Mouse (Mus musculus) ES-Bruce4 (cell line): ENCODE measurements at regions not wholly inside any gene's neighbourhood (a gene's known extent, or its start where the extent isn't known, plus 50 kb on each side); places are given as distances from the start of the nearest gene placed in this dataset.

Source experiments
- H3K27ac ChIP-seq: 2 replicates; pipeline ENCODE4 v1.5.1; 2012; ENCODE audit warnings: low read length, inconsistent platforms; ENCODE audit not compliant: insufficient read depth
- H3K27me3 ChIP-seq: 2 replicates; pipeline ENCODE4 v1.6.1; 2012; ENCODE audit warnings: mild to moderate bottlenecking, low read length, inconsistent platforms; ENCODE audit not compliant: control insufficient read depth, poor library complexity, insufficient read depth, severe bottlenecking
- H3K36me3 ChIP-seq: 2 replicates; pipeline ENCODE4 v1.6.1; 2012; ENCODE audit warnings: inconsistent platforms, mild to moderate bottlenecking, low read length, moderate library complexity; ENCODE audit not compliant: control insufficient read depth, poor library complexity, insufficient read depth, severe bottlenecking
- H3K4me1 ChIP-seq: one replicate; pipeline ENCODE4 v1.8.1; 2011; ENCODE audit warnings: low read length; ENCODE audit not compliant: control insufficient read depth, insufficient read depth
- H3K4me3 ChIP-seq: 2 replicates; pipeline ENCODE4 v1.5.1; 2011; ENCODE audit warnings: low read depth, mild to moderate bottlenecking, low read length
- H3K9ac ChIP-seq: 2 replicates; pipeline ENCODE4 v1.6.1; 2012; ENCODE audit warnings: low read depth, mild to moderate bottlenecking, inconsistent platforms; ENCODE audit not compliant: poor library complexity, severe bottlenecking
- H3K9me3 ChIP-seq: replicated peaks from 2 replicates; pipeline ENCODE4 v1.6.1; 2012; ENCODE audit warnings: mild to moderate bottlenecking, low read length, inconsistent platforms; ENCODE audit not compliant: control insufficient read depth, poor library complexity, insufficient read depth, severe bottlenecking
- CTCF ChIP-seq: IDR thresholded peaks from one replicate; pipeline ENCODE4 v1.8.1; 2011; ENCODE audit warnings: low read depth, low read length
- EP300 ChIP-seq: IDR thresholded peaks from 2 replicates; pipeline ENCODE4 v1.6.1; 2011; ENCODE audit warnings: low read depth, low read length; ENCODE audit not compliant: insufficient read depth
- POLR2A ChIP-seq: IDR thresholded peaks from one replicate; pipeline ENCODE4 v1.8.1; 2011; ENCODE audit warnings: low read length; ENCODE audit not compliant: insufficient read depth

DNA sequence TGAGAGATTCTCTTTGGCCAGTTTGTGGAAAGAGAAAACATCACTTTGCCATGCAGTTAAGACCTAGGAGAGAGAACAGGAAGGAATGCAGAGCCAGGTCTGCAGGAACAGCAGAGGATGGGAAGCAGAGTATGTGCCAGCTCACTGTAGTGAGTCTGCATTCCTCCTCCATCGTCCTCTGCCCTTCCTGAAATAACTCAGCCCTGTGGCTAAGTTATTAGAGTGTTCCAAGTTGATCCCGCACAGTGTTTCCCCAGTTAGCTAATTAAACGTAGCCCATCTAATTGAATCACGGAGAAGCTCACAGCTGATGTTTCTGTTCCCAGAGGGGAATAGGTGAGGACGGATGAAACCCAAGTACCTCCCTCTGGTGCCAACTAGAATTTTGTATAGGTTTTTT lies 142.3 kb upstream of the Rack1 start:
- no peaks in the 10 kb centered on the region; the same call in none of the 2 replicates for H3K27me3 ChIP-seq
- no peak for TF ChIP-seq POLR2A
- TF ChIP-seq EP300, result no peak
- no peak for TF ChIP-seq CTCF

DNA sequence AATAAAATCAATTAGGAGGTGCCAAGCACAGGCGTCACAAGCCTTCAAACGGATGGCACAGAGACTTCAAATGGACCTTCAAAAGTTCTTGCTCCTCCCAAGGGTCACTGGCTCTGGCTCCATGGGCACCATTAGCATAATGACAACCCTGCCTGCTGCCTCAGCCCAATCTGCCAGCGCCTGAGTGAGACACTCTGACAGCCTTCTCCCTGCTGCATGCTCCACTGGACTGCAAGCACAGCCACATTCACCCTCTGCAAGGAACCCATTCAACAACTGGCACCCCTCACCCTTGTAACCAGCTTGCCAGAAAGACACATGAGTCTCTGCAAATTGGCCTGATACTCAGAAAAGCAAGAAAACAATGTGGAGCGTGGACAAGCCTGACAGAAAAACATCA lies 138.5 kb upstream of the Rack1 start:
- H3K4me1 ChIP-seq, result no peaks in the 10 kb centered on the region
- H3K36me3 ChIP-seq, result no peaks in the 10 kb centered on the region
- no peak overlapping the region for H3K4me3 ChIP-seq
- no peak for TF ChIP-seq EP300
- no peak for TF ChIP-seq POLR2A
- TF ChIP-seq CTCF, result no peak
- no peaks in the 10 kb centered on the region for H3K9me3 ChIP-seq
- no peak overlapping the region for H3K9ac ChIP-seq
- no peaks in the 10 kb centered on the region; the same call in 1 of the 2 replicates for H3K27me3 ChIP-seq
- H3K27ac ChIP-seq, result no peak overlapping the region

More for the DNA sequence above, 142.3 kb upstream of the Rack1 start:
- no peak overlapping the region for H3K4me3 ChIP-seq
- no peaks in the 10 kb centered on the region for H3K36me3 ChIP-seq
- H3K9me3 ChIP-seq, result no peaks in the 10 kb centered on the region
- no peak overlapping the region for H3K27ac ChIP-seq
- no peaks in the 10 kb centered on the region for H3K4me1 ChIP-seq
- no peak overlapping the region for H3K9ac ChIP-seq

GRCm38 (mm10) chr11:48684781-48685314 lies 115.3 kb upstream of the Rack1 start:
- Histone ChIP-seq H3K36me3 (no peaks in the 10 kb centered on the region), H3K27me3 (no peaks in the 10 kb centered on the region), H3K9ac (no peak overlapping the region), H3K9me3 (no peaks in the 10 kb centered on the region), H3K27ac (no peak overlapping the region), H3K4me3 (no peak overlapping the region), H3K4me1 (no peaks in the 10 kb centered on the region)
- TF ChIP-seq CTCF (no peak), EP300 (no peak), POLR2A (no peak)

DNA sequence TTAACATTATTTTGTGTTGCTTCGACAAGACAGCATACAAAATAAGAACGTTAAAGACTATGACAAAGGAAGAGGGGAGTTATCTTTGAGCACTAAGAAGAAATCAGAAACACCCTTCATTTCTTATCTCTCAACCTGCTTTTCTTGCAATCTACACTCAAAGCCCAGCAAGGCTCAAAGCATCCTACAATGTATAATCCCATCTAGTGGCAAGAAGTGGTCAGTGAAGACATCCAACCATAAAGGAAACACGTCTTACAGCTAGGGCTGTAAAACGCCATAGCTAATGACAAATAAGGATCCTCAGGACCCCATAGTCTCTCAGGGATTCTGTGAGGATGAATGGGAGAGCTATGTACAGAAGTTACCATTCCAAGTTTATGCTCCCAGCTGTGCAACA lies 110.1 kb upstream of the Rack1 start:
- no peak overlapping the region for H3K4me3 ChIP-seq
- H3K36me3 ChIP-seq, result no peaks in the 10 kb centered on the region
- H3K4me1 ChIP-seq, result no peaks in the 10 kb centered on the region
- no peak overlapping the region for H3K27ac ChIP-seq
- H3K27me3 ChIP-seq, result no peaks in the 10 kb centered on the region; the same call in 1 of the 2 replicates
- no peak overlapping the region for H3K9ac ChIP-seq
- TF ChIP-seq EP300 (no peak), POLR2A (no peak), CTCF (no peak)
- no peaks in the 10 kb centered on the region for H3K9me3 ChIP-seq

- no peak for TF ChIP-seq EP300
- TF ChIP-seq POLR2A, result no peak
- no peak for TF ChIP-seq CTCF
- no peaks in the 10 kb centered on the region for H3K4me1 ChIP-seq
These were observed 103.8 kb upstream of the Rack1 start for GRCm38 (mm10) chr11:48696352-48696751.

GRCm38 (mm10) chr11:48697191-48697590 lies 102.9 kb upstream of the Rack1 start:
- Histone ChIP-seq H3K4me3 (no peak overlapping the region), H3K27me3 (no peaks in the 10 kb centered on the region; the same call in 1 of the 2 replicates), H3K9me3 (peaks cover 27% of the 10 kb centered on the region), H3K9ac (no peak overlapping the region), H3K36me3 (no peaks in the 10 kb centered on the region), H3K4me1 (no peaks in the 10 kb centered on the region), H3K27ac (no peak overlapping the region)
- TF ChIP-seq EP300, result no peak
- TF ChIP-seq POLR2A, result no peak
- no peak for TF ChIP-seq CTCF

More at GRCm38 (mm10) chr11:48696352-48696751, 103.8 kb upstream of the Rack1 start:
- Histone ChIP-seq H3K9me3 (peaks cover 20% of the 10 kb centered on the region), H3K9ac (no peak overlapping the region), H3K4me3 (no peak overlapping the region), H3K27me3 (no peaks in the 10 kb centered on the region; the same call in 1 of the 2 replicates), H3K27ac (no peak overlapping the region), H3K36me3 (no peaks in the 10 kb centered on the region)
